Mouse (Mus musculus): ENCODE results near the gene Gm21969.

DNA sequence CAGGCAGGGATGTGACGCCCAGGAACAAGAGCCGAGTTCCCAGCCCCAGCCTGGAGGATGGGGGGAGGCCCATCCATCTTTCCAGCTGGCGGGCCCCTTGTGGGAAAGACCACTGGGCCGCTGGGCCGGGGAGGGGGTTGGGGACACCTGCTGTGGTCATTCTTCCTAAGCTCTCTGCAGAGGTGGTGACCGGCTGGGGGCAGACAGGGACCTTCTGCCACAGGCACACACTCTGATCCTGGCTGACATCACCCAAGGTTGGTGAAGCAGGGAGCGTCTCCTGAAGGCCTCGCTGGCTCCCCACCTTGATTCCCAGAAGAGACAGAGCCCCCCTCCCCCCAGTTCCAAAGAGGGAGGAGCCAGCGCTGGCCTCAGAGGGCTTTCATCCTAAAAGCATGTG is 94.8 kb downstream of the Gm21969 start:
- TF ChIP-seq CTCF (IDR thresholded peaks at IDR 0.05; ENCODE audit: low read depth): no peak
- no peak for TF ChIP-seq EP300 (IDR thresholded peaks at IDR 0.05; ENCODE audit: low read depth)
